Mouse (Mus musculus): ENCODE measurements around the gene Slc17a9. TPM values are rescaled to one million over a fixed set of nuclear protein-coding genes. Genes with fewer than 3 reads are reported as not detected.
A peak's percentile ranks its signal among the peaks of the same experiment; 100 is the strongest.

The Slc17a9 gene
- total and polyA plus RNA-seq, 2 experiments from 2014 or later = 0.55 TPM; not detected in 1

DNA sequence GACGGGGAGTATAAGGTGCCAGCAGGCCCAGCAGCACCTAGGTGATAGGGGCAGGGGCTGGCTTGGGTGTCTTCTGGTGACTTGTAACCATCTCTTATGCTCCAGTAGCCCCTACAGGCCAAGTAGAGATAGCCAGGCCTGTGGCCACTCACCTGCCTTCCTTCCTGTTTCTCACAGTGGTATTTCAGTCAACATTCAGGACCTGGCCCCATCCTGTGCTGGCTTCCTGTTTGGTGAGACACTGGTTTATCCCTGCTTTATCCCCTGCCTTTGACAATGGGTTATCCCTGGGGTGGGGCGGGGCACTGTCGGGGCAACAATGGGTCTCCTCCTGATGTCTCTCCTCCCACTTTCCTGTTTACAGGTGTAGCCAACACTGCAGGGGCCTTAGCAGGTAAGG lies 15.3 kb downstream of the Slc17a9 start:
- no peaks in the 10 kb centered on the region for H3K9me3 ChIP-seq (ENCODE audit: low read length)
- 20% methylated on average over 3 of the region's 3 CpGs for WGBS

DNA sequence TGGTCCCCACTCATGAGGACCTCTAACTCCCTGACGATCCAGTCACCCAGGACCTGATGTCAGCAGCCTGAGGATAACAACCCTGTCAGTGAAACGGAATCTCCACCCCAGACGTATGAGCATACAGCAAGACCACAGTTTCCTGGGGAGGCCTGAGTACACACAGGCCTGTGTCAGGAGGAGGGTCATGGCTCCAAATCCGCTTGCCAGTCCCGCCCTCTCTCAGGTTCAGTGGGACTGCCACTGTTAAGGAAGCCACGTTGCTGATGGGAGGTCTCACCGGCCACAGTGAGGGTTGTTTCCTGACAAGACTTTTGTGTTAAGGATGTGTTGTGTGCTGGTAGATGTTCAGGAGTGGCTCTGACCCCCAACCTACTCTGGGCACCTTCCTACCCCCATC lies 16.4 kb downstream of the Slc17a9 start:
- Histone ChIP-seq H3K9me3 (ENCODE audit: low read length) (no peaks in the 10 kb centered on the region), H3K4me2 (ENCODE audit: low read depth, low read length, poor library complexity, severe bottlenecking) (no peak overlapping the region), H3K4me3 (ENCODE audit: low read depth, low read length) (no peak overlapping the region), H3K9ac (replicated peaks; ENCODE audit: low read length, poor library complexity, severe bottlenecking) (no peak overlapping the region), H3K27me3 (ENCODE audit: insufficient read depth, low read length) (0 out of 2 replicates have a peak, but pooled peaks cover 3% of the 10 kb centered on the region), H3K4me1 (ENCODE audit: insufficient read depth, low read length) (no peaks in the 10 kb centered on the region), H3K36me3 (ENCODE audit: insufficient read depth, low read length) (no peaks in the 10 kb centered on the region), H3K27ac (ENCODE audit: low read depth, low read length) (no peak overlapping the region)
- no peak for ATAC-seq (ENCODE audit: low FRiP score)
- TF ChIP-seq CTCF (IDR thresholded peaks at IDR 0.05) = no peak
- no peak for DNase-seq (ENCODE audit: low spot score)
- 77% methylated on average over 7 of the region's 7 CpGs for WGBS

More for the DNA sequence above, 15.3 kb downstream of the Slc17a9 start:
- ATAC-seq (ENCODE audit: low FRiP score) = no peak
- no peak for TF ChIP-seq CTCF (IDR thresholded peaks at IDR 0.05)
- Histone ChIP-seq H3K4me3 (ENCODE audit: low read depth, low read length) (no peak overlapping the region), H3K4me1 (ENCODE audit: insufficient read depth, low read length) (no peaks in the 10 kb centered on the region), H3K4me2 (ENCODE audit: low read depth, low read length, poor library complexity, severe bottlenecking) (no peak overlapping the region), H3K36me3 (ENCODE audit: insufficient read depth, low read length) (no peaks in the 10 kb centered on the region), H3K9ac (replicated peaks; ENCODE audit: low read length, poor library complexity, severe bottlenecking) (no peak overlapping the region), H3K27me3 (ENCODE audit: insufficient read depth, low read length) (no peaks in the 10 kb centered on the region), H3K27ac (ENCODE audit: low read depth, low read length) (no peak overlapping the region)
- DNase-seq (ENCODE audit: low spot score) = no peak

DNA sequence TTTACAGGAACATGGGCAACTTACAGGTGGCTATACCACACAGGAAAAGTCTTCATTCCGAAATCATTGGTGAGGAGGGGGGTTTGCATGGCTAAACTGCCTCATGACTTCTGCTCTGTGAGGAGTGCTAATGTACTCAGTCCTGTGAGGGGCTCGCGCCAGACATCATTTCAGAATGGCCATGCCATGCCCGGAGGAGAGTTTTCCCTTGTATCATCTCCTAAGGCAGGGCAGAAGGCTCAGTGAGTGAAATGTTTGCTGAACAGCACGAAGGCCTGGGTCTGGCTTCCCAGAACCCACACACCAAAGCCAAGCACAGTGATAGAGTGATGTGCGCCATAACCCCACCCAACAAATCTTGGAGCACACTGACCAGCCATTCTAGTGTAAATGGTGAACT lies 17.8 kb downstream of the Slc17a9 start:
- Histone ChIP-seq H3K27me3 (ENCODE audit: insufficient read depth, low read length) (0 out of 2 replicates have a peak, but pooled peaks cover 3% of the 10 kb centered on the region), H3K4me2 (ENCODE audit: low read depth, low read length, poor library complexity, severe bottlenecking) (no peak overlapping the region), H3K27ac (ENCODE audit: low read depth, low read length) (no peak overlapping the region), H3K9ac (replicated peaks; ENCODE audit: low read length, poor library complexity, severe bottlenecking) (no peak overlapping the region), H3K4me1 (ENCODE audit: insufficient read depth, low read length) (no peaks in the 10 kb centered on the region), H3K36me3 (ENCODE audit: insufficient read depth, low read length) (no peaks in the 10 kb centered on the region), H3K9me3 (ENCODE audit: low read length) (no peaks in the 10 kb centered on the region), H3K4me3 (ENCODE audit: low read depth, low read length) (no peak overlapping the region)
- ATAC-seq (ENCODE audit: low FRiP score) (no peak), DNase-seq (ENCODE audit: low spot score) (no peak)
- WGBS = 86% methylated on average over 6 of the region's 6 CpGs
- TF ChIP-seq CTCF (IDR thresholded peaks at IDR 0.05) = no peak

DNA sequence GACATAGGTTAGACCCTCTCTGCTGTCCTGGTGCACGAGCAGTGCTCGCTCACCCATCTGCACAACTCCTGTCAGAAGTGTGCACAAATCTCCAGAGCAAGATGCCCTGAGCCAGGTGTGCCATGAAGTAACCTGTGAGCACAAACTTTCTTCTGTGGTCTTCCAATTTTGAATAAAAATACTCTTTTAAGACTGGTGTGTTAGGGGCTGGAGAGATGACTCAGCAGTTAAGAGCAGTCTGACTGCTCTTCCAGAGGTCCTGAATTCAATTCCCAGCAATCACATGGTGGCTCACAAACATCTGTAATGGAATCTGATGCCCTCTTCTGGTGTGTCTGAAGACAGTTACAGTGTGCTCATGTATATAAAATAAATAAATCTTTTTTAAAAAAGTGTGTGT lies 18.3 kb downstream of the Slc17a9 start:
- Histone ChIP-seq H3K27ac (ENCODE audit: low read depth, low read length) (no peak overlapping the region), H3K9me3 (ENCODE audit: low read length) (no peaks in the 10 kb centered on the region), H3K27me3 (ENCODE audit: insufficient read depth, low read length) (0 out of 2 replicates have a peak, but pooled peaks cover 3% of the 10 kb centered on the region), H3K4me1 (ENCODE audit: insufficient read depth, low read length) (no peaks in the 10 kb centered on the region), H3K4me2 (ENCODE audit: low read depth, low read length, poor library complexity, severe bottlenecking) (no peak overlapping the region), H3K4me3 (ENCODE audit: low read depth, low read length) (no peak overlapping the region), H3K9ac (replicated peaks; ENCODE audit: low read length, poor library complexity, severe bottlenecking) (no peak overlapping the region), H3K36me3 (ENCODE audit: insufficient read depth, low read length) (no peaks in the 10 kb centered on the region)
- DNase-seq (ENCODE audit: low spot score) = no peak
- TF ChIP-seq CTCF (IDR thresholded peaks at IDR 0.05) = no peak
- ATAC-seq (ENCODE audit: low FRiP score) = no peak
- WGBS = 92% methylated on average over 2 of the region's 2 CpGs

DNA sequence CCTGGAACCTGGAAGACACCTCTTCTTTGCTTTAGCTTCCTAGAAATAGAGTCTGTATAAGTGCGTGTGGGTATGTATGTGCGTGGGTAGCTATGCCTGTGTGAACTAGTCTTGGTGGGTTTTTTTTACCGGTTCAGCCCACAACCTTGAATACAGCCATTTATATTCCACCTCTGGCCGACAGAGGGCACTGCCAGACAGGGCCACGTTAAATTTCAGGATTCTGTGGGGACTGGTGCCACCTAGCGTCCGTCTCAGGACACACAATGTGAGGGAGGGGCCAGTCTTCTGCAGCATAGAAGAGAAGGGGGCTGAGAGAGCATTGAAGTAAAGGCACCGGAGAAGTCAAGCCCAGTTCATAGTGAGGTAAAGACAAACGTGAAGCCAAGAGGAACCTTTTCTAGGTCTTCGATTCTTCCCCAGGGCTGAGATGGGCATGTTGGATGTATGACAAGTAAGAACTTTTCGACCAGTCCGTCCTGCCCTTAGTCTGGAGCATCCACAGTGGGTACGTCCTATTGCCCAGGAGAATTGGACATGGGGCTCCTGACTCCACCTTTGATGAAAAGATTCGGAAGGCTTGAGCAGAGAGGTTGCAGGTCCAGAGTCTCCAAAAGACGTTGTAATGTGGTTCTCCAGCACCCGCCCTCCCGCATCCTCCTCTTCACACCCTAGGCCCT lies 20.3 kb downstream of the Slc17a9 start:
- ATAC-seq (ENCODE audit: low FRiP score) (peak; percentile 77), DNase-seq (ENCODE audit: low spot score) (peak; percentile 85)
- Histone ChIP-seq H3K4me1 (ENCODE audit: insufficient read depth, low read length) (no peaks in the 10 kb centered on the region), H3K36me3 (ENCODE audit: insufficient read depth, low read length) (no peaks in the 10 kb centered on the region), H3K27me3 (ENCODE audit: insufficient read depth, low read length) (0 out of 2 replicates have a peak, but pooled peaks cover 3% of the 10 kb centered on the region), H3K9me3 (ENCODE audit: low read length) (no peaks in the 10 kb centered on the region), H3K9ac (replicated peaks; ENCODE audit: low read length, poor library complexity, severe bottlenecking) (no peak overlapping the region), H3K27ac (ENCODE audit: low read depth, low read length) (no peak overlapping the region), H3K4me2 (ENCODE audit: low read depth, low read length, poor library complexity, severe bottlenecking) (no peak overlapping the region), H3K4me3 (ENCODE audit: low read depth, low read length) (no peak overlapping the region)
- TF ChIP-seq CTCF (IDR thresholded peaks at IDR 0.05) = peak; percentile 100
- WGBS = 32% methylated on average over 17 of the region's 17 CpGs

DNA sequence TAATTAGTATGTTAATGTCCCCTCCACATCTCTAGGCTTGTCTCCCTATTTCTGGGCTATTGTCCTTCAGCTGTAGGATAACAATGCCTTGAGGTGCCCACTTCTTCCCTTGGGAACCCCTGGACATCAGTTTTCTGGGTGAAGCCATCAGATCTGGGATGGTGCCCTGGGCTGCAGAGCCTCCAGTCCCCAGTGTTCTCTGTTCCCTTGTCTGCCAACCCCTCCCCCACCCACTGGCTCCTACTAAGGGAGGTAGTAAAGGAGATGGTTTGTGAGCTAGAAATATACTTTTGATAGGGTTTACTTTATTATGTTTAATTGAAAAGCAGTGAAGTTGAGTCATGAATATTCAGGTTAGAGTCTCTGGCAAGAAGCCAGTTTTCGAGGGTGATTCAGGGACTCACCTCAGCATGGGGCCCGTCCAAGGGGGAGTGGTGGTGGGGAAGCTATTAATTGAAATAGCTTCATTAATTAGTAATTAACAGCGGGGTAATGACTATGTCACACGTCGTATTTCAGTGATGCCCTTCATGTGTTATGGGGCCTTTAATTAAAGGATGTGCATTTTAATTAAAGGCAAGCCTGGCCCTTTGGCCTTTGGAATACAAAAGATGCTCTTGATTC lies 21.6 kb downstream of the Slc17a9 start:
- H3K27ac ChIP-seq (ENCODE audit: low read depth, low read length) = no peak overlapping the region
- no peak for TF ChIP-seq CTCF (IDR thresholded peaks at IDR 0.05)
- no peak overlapping the region for H3K4me2 ChIP-seq (ENCODE audit: low read depth, low read length, poor library complexity, severe bottlenecking)
- WGBS = 33% methylated on average over 5 of the region's 5 CpGs
- no peaks in the 10 kb centered on the region for H3K9me3 ChIP-seq (ENCODE audit: low read length)
- H3K27me3 ChIP-seq (ENCODE audit: insufficient read depth, low read length) = 0 out of 2 replicates have a peak, but pooled peaks cover 3% of the 10 kb centered on the region
- no peak overlapping the region for H3K4me3 ChIP-seq (ENCODE audit: low read depth, low read length)
- no peaks in the 10 kb centered on the region for H3K4me1 ChIP-seq (ENCODE audit: insufficient read depth, low read length)
- no peak overlapping the region for H3K9ac ChIP-seq (replicated peaks; ENCODE audit: low read length, poor library complexity, severe bottlenecking)
- ATAC-seq (ENCODE audit: low FRiP score) = no peak
- no peaks in the 10 kb centered on the region for H3K36me3 ChIP-seq (ENCODE audit: insufficient read depth, low read length)
- DNase-seq (ENCODE audit: low spot score) = no peak

All from midbrain, postnatal 0 days (tissue).